Mouse (Mus musculus) CD4-positive, CD25-positive, alpha-beta regulatory T cell, adult 9 weeks (primary cell): ENCODE results near the gene Kpna4. TPM values are rescaled to one million over a fixed set of nuclear protein-coding genes. Genes with fewer than 3 reads are reported as not detected.

Source experiments
- polyA plus RNA-seq: library from polyadenylated mRNA; unstranded; fragments of 100-300 nt; shearing (Covaris generic); gene quantifications from one replicate; pipeline ENCODE4 v1.2.1, GENCODE M21; 2017

The Kpna4 gene
- 26.4 TPM for polyA plus RNA-seq

GRCm38 (mm10) chr3:69126509-69127345, at the start of gene Kpna4:
Gene Kpna4, minus strand, starts transcription at chr3:69127113.

GRCm38 (mm10) chr3:69044645-69045399, 82.1 kb downstream of the Kpna4 start, which contains the start of gene Trim59:
Gene Trim59, minus strand, starts transcription at chr3:69044755.

Other genes starting within 250 kb of the Kpna4 start
- 216 TPM for gene Ift80, start 122.5 kb downstream of the Kpna4 start, polyA plus RNA-seq
- 602 TPM for gene Smc4, start 122.4 kb downstream of the Kpna4 start, polyA plus RNA-seq
- gene Trim59, start 82.4 kb downstream of the Kpna4 start, polyA plus RNA-seq, result 19.2 TPM
- not detected for gene Arl14, start 95.3 kb upstream of the Kpna4 start, polyA plus RNA-seq
- 4.3 TPM for gene Ppm1l, start 189.7 kb upstream of the Kpna4 start, polyA plus RNA-seq